Mouse (Mus musculus): ENCODE measurements at regions not wholly inside any gene's neighbourhood (a gene's known extent, or its start where the extent isn't known, plus 50 kb on each side); places are given as distances from the start of the nearest gene placed in this dataset.

- no peak for DNase-seq
- intact Hi-C loops (cut with DNase I) = no loop called here
Measured at GRCm38 (mm10) chr17:4639531-4639930, 354.6 kb upstream of the Arid1b start.

DNA sequence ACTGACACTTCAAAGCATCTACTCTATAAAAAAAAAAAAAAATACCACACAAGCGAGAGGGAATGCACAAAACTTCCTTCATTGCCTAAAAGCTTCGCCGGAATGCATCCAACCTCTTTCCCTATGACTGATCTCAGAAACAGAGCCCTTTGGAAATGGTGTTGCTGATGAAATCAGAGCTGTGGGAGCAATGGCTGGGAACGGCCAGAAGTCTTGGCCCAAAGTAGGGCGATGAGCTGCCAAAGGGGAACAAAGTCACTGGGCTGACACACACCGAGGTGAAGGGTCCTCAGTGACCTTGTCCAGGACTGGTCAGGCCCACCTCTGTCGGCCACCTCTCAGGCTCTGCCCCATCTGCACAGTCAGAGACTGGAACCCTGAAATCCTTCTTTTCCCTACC lies 353.6 kb upstream of the Arid1b start:
- intact Hi-C loops (cut with DNase I) = no loop called here
- peak; percentile 27 to 49 for DNase-seq

DNA sequence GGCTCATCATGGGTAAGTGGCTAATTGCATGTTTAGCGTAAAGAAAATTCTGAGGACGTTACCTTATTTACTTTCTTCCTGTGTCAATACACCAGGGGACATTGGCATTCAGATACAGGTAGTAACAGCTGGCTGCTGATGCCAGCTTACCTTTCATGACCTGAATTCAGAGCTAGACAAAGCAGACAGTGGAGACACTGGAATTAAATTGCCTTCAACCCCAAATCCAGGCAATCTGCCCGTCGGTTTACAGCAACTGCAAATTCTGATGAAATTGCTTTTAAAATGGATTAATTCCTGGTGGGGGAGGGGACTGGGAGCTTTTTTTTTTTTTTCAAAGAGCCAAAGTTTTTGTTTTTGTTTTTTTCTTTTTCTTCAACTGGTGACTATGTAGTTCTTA lies 353.0 kb upstream of the Arid1b start:
- DNase-seq = no peak
- intact Hi-C loops (cut with DNase I) = no loop called here

DNA sequence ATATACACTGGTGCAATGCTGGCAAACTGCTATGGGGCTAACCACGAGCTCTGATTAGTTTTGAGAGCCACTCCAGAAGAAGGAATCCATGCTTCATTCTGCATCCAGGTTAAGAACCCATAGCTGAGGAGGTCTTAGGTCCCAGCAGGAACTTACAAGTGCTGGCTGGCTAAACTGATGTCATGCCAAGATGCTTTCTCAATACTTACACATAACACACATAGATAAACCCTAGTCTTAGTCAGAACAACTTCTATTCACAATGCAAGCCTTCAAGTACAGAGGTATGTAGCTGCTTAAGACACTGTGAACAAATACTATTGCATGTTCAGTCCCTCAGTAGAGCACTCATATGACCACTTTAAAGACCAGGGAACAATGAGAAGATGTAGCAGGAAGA lies 352.1 kb upstream of the Arid1b start:
- intact Hi-C loops (cut with DNase I) = no loop called here
- DNase-seq = no peak

- no peak for DNase-seq
Measured at GRCm38 (mm10) chr17:4643343-4643742, 350.8 kb upstream of the Arid1b start.

GRCm38 (mm10) chr17:4648603-4649002 lies 345.5 kb upstream of the Arid1b start:
- DNase-seq = no peak
- intact Hi-C loops (cut with DNase I) = no loop called here

More at GRCm38 (mm10) chr17:4643343-4643742, 350.8 kb upstream of the Arid1b start:
- intact Hi-C loops (cut with DNase I) = no loop called here

DNA sequence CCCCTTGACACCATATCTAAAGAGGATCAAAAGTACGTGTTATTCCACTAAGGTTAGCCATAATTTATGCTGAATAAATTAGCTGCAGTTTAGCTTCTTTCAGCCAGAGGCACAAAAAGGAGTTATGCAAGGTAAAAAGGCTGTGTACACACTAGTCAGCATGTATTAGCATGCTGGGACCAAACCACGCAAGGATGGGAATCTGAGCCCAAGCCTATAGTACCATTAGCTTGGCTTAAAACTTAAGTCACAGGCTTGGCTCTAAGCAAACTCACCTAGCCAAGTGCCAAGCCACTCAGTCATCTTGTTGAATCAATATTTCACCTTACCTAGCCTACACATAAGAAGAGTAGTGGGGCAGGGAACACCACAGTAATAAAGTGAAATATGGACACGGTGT lies 339.9 kb upstream of the Arid1b start:
- intact Hi-C loops (cut with DNase I) = no loop called here
- DNase-seq = no peak

- no peak for DNase-seq
- intact Hi-C loops (cut with DNase I) = no loop called here
Measured at GRCm38 (mm10) chr17:4661996-4662395, 332.1 kb upstream of the Arid1b start.

- intact Hi-C loops (cut with DNase I) = no loop called here
- no peak for DNase-seq
Measured at GRCm38 (mm10) chr17:4668511-4668910, 325.6 kb upstream of the Arid1b start.

DNA sequence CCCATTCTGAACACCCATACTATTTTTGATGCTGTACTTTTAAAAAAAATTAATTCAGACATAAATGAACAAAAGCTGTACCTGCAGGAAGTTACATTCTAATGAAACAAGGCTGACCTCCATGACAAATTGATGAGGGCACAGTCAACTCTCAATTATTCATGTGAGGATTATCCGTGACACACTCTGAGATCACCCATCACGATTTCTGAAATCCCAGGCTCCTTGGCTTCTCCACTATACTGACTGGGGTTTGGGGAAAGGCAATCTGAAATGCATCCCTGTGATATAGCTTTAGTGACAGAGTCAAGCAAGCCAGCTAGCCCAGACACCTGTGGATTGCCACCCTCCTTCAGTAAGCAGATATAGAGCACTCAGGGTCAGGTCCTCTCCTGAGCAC lies 320.9 kb upstream of the Arid1b start:
- no peak for DNase-seq
- intact Hi-C loops (cut with DNase I) = no loop called here

GRCm38 (mm10) chr17:4706421-4706820 lies 287.7 kb upstream of the Arid1b start:
- no peak for DNase-seq
- intact Hi-C loops (cut with DNase I) = no loop called here

GRCm38 (mm10) chr17:4721061-4721460 lies 273.1 kb upstream of the Arid1b start:
- intact Hi-C loops (cut with DNase I) = no loop called here
- no peak for DNase-seq

- no peak for DNase-seq
- intact Hi-C loops (cut with DNase I) = no loop called here
Measured at GRCm38 (mm10) chr17:4724031-4724430, 270.1 kb upstream of the Arid1b start.

DNA sequence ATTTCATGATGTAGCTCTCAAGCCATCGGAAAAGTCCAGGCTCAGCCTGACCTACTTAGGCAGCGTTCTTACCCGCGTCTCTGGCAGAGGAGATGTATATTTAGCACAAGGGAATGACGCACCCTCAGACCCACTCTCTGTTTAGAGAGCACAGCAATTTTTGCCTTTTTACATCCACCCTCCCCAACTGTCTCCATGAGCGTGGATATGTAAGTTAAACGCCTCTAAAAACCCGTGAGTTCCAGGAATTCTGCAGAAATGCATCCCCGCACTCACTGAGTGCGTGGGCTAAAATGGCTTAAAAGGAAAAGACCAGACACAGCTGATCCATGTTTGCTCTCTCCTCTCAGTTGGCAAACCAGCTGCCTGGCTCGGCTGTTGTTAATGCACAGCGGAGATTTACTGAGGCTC lies 267.8 kb upstream of the Arid1b start:
- DNase-seq = peak in 1 of 2 experiments; percentile 16
- intact Hi-C loops (cut with DNase I) = no loop called here

- intact Hi-C loops (cut with DNase I) = no loop called here
- peak; percentile 36 to 59 for DNase-seq
Measured at GRCm38 (mm10) chr17:4734412-4734881, 259.7 kb upstream of the Arid1b start.

GRCm38 (mm10) chr17:4735185-4735584 lies 258.9 kb upstream of the Arid1b start:
- intact Hi-C loops (cut with DNase I) = no loop called here
- peak; percentile 54 to 66 for DNase-seq

DNA sequence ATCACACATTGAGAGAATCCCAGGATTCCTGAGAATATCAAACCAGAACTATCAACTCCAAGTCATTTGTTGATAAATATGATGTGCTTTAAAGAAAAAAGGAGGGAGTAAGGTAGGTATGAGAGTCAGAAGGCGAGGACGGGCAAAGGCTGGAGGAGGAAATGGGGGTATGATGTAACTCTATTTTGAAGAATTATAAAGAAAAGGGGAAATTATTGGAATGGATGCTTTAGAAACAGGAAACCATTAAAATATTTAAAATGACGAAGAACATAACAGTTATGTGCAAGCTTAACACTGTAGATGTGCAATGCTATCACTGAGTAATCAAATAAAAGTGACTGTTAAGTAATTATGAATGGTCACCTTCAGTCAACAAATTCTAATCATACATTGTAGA lies 257.4 kb upstream of the Arid1b start:
- no peak for DNase-seq
- intact Hi-C loops (cut with DNase I) = no loop called here

GRCm38 (mm10) chr17:4738717-4739485 lies 255.2 kb upstream of the Arid1b start:
- intact Hi-C loops (cut with DNase I) = no loop called here
- peak; percentile 32 to 36 for DNase-seq

DNA sequence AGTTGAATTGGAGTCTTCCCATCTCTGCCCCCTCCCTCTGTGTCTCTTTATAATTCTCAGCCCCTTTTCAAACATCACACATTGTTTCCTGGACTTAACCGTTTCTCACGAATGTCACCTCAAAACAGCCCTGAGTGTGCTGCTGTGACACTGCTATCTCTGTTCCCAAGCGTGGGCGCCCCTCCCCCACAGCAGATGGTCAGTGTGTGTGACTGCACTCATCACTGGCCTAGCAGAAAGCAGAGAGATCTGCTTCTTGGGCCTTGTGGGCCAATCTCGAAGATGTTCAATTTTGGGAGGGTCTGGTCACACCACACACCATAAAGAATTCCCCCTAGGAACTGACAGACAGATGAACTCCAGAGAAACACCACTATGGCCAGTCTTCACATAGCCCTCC lies 253.3 kb upstream of the Arid1b start:
- intact Hi-C loops (cut with DNase I) = no loop called here
- peak; percentile 33 to 43 for DNase-seq

GRCm38 (mm10) chr17:4742314-4742713 lies 251.8 kb upstream of the Arid1b start:
- no peak for DNase-seq
- intact Hi-C loops (cut with DNase I) = no loop called here

DNA sequence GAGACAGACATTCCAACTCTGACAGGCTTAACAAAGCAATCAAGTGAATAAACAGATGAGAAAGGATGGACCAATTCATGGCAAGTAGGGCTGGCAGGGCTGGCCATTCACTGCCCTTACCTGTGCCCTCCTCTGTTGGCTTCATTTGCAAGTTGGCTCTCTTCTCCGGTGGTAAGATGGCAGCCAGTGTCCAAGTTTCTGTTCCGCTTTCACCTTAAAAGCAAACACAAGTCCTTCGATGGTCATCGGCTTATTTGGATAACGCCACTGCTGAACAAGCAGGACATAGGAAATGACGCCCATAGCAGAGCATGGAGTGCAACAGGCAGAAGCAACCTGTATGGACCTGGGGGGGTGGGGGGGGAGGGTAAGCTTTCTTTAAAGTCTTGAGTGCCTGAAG lies 231.2 kb upstream of the Arid1b start:
- intact Hi-C loops (cut with DNase I) = no loop called here
- no peak for DNase-seq

- no peak for DNase-seq
- intact Hi-C loops (cut with DNase I) = no loop called here
Measured at GRCm38 (mm10) chr17:4765723-4766122, 228.4 kb upstream of the Arid1b start.

All from heart, postnatal 14 days (tissue).